Mouse (Mus musculus): ENCODE data around the gene Parvb. TPM values are rescaled to one million over a fixed set of nuclear protein-coding genes. Genes with fewer than 3 reads are reported as not detected.

Gene Parvb
- total and polyA plus RNA-seq, 3 experiments, result 4.8 to 58.0 TPM; not detected in 1

- TF ChIP-seq MAFK (IDR thresholded peaks at IDR 0.05; ENCODE audit: borderline replicate concordance, low read depth, low read length) (no peak), NRF1 (IDR thresholded peaks at IDR 0.05; ENCODE audit: insufficient read depth, low read depth, low read length, poor library complexity, severe bottlenecking) (peak; percentile 66), BHLHE40 (IDR thresholded peaks at IDR 0.05; ENCODE audit: borderline replicate concordance, low read depth, low read length) (no peak), MAZ (IDR thresholded peaks at IDR 0.05; ENCODE audit: low read depth, low read length) (no peak; the same call in 1 of the 2 replicates), HCFC1 (IDR thresholded peaks at IDR 0.05; ENCODE audit: low read depth, low read length) (peak; percentile 94), POLR2A (IDR thresholded peaks at IDR 0.05; ENCODE audit: control insufficient read depth in 1 of 2, insufficient read depth in 1 of 2, low read depth in 1 of 2, low read length in 2 of 2, poor library complexity in 1 of 2) (peak; percentile 45 to 97; a peak in 3 of 4 replicates), MEF2A (IDR thresholded peaks at IDR 0.05; ENCODE audit: extremely low read depth, insufficient replicate concordance, low read depth, low read length, poor library complexity, severe bottlenecking) (no peak), MYC (IDR thresholded peaks at IDR 0.05; ENCODE audit: low read depth, low read length) (peak; percentile 52; the same call in 1 of the 2 replicates), SIN3A (IDR thresholded peaks at IDR 0.05; ENCODE audit: low read length) (peak; percentile 94), EP300 (IDR thresholded peaks at IDR 0.05; ENCODE audit: low read depth in 1 of 2, low read length in 2 of 2) (no peak), ZKSCAN1 (IDR thresholded peaks at IDR 0.05; ENCODE audit: low read depth, low read length) (no peak), E2F4 (IDR thresholded peaks at IDR 0.05; ENCODE audit: borderline replicate concordance, low read depth, low read length) (no peak), ELF1 (IDR thresholded peaks at IDR 0.05; ENCODE audit: low read depth, low read length) (peak; percentile 84), ZMIZ1 (IDR thresholded peaks at IDR 0.05; ENCODE audit: low read depth, low read length) (no peak; the same call in 1 of the 2 replicates), NELFE (IDR thresholded peaks at IDR 0.05; ENCODE audit: low read depth, low read length) (peak; percentile 94), RCOR1 (IDR thresholded peaks at IDR 0.05; ENCODE audit: low read depth, low read length) (no peak), USF1 (IDR thresholded peaks at IDR 0.05; ENCODE audit: low read depth, low read length) (peak; percentile 47; the same call in 1 of the 2 replicates), TBP (IDR thresholded peaks at IDR 0.05; ENCODE audit: low read depth, low read length) (peak; percentile 89), RAD21 (IDR thresholded peaks at IDR 0.05; ENCODE audit: low read depth, low read length) (no peak), UBTF (IDR thresholded peaks at IDR 0.05; ENCODE audit: borderline replicate concordance, insufficient read depth, low read depth, low read length) (no peak), MYB (IDR thresholded peaks at IDR 0.05; ENCODE audit: low read depth, low read length) (no peak), CHD1 (IDR thresholded peaks at IDR 0.05; ENCODE audit: low read depth, low read length) (no peak), MXI1 (IDR thresholded peaks at IDR 0.05; ENCODE audit: low read depth, low read length) (peak; percentile 84)
Observed at GRCm38 (mm10) chr15:84192058-84192791, 39.6 kb upstream of the Parvb start, which contains the start of gene Samm50 (continued).

All from MEL (cell line).